Mouse (Mus musculus) stomach, embryonic 14.5 days (tissue): ENCODE measurements around the gene Klk7. TPM values are rescaled to one million over a fixed set of nuclear protein-coding genes. Genes with fewer than 3 reads are reported as not detected.

ENCODE experiments used
- ATAC-seq: fragments of 200-750 bp; cut with Nextera tagmentation; 2 replicates; pipeline ENCODE4 v1.8.0; 2017; ENCODE audit warnings: low read depth, moderate TSS enrichment; ENCODE audit not compliant: insufficient number of reproducible peaks, insufficient read depth, low FRiP score
- H3K27ac ChIP-seq: fragments of 300-500 bp; sonication (generic); 2 replicates; pipeline ENCODE4 v1.5.1; 2014; ENCODE audit warnings: mild to moderate bottlenecking, low read length, moderate library complexity, mixed read lengths
- H3K27me3 ChIP-seq: fragments of 300-500 bp; sonication (generic); 2 replicates; pipeline ENCODE4 v1.6.1; 2014; ENCODE audit warnings: low read length, control low read depth, mixed read lengths; ENCODE audit not compliant: control insufficient read depth, insufficient read depth
- H3K36me3 ChIP-seq: fragments of 300-500 bp; sonication (generic); 2 replicates; pipeline ENCODE4 v1.6.1; 2014; ENCODE audit warnings: mild to moderate bottlenecking, control low read depth, low read length, moderate library complexity, mixed read lengths; ENCODE audit not compliant: control insufficient read depth, insufficient read depth
- H3K4me1 ChIP-seq: fragments of 300-500 bp; sonication (generic); 2 replicates; pipeline ENCODE4 v1.6.1; 2014; ENCODE audit warnings: low read length, control low read depth, mixed read lengths; ENCODE audit not compliant: control insufficient read depth, insufficient read depth
- H3K4me2 ChIP-seq: fragments of 300-500 bp; sonication (generic); replicated peaks from 2 replicates; pipeline ENCODE4 v1.6.1; 2014; ENCODE audit warnings: low read depth, low read length, control low read depth
- H3K4me3 ChIP-seq: fragments of 300-500 bp; sonication (generic); 2 replicates; pipeline ENCODE4 v1.5.1; 2014; ENCODE audit warnings: low read depth, low read length, control low read depth
- H3K9ac ChIP-seq: fragments of 300-500 bp; sonication (generic); replicated peaks from 2 replicates; pipeline ENCODE4 v1.6.1; 2014; ENCODE audit warnings: low read depth, mild to moderate bottlenecking, control low read depth, low read length, moderate library complexity, mixed read lengths
- H3K9me3 ChIP-seq: fragments of 300-500 bp; sonication (generic); 2 replicates; pipeline ENCODE4 v1.6.1; 2016; ENCODE audit warnings: low read depth, low read length, control low read depth; ENCODE audit not compliant: control insufficient read depth
- WGBS: fragments of 180-500 bp; shearing (Covaris S2); extraction: QIAGEN DNeasy Blood & Tissue Kit; methylation state at CpG from one replicate; pipeline ENCODE4 v1.1.7; 2014; 5-methylcytosine and 5-hydroxymethylcytosine counted together
- polyA plus RNA-seq: library from polyadenylated mRNA; unstranded; fragments of >200 nt; fragmentation: Nextera tagmentation; extraction: Ambion mirVana; gene quantifications from 2 replicates; pipeline ENCODE4 v1.2.1, GENCODE M21; 2014

Klk7 gene
- polyA plus RNA-seq, 1 experiment from 2014 or later, result not detected

DNA sequence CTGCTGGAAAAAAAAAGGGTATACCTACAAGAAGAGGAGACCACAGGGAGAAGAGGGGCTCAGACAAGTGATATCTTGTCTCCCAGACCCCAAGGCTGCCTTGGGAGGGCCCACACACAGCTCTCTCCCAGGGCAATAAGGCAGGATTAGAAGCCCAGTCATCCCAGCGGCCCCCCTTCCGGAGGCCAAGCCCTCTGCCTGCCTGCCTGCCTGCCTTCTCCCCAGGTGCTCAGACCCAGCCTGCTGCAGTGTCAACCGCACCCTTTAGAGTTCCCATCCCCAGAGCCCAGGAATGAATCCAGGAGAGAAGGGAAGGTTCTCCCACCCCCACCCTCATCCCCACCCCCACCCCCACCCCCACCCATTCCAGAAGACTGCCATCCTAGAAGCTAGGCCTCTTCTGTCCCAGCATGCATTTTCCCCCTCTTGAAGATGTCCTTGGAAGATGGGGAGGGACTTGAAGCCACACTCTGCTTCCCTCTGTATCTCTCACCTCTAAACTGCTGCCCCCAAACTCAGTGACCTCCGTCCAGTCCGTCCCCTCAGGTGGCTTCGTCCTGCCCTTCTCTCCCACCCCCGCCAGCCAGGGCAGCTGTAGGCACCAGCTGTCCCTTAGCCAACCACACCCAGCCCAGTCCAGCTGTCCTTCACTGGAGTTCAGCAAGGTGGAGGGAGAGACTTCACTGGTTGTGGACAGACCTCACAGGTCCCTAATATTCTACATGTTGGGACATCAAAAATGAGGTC lies 35.6 kb upstream of the Klk7 start:
- no peak overlapping the region for H3K4me2 ChIP-seq
- ATAC-seq, result no peak

DNA sequence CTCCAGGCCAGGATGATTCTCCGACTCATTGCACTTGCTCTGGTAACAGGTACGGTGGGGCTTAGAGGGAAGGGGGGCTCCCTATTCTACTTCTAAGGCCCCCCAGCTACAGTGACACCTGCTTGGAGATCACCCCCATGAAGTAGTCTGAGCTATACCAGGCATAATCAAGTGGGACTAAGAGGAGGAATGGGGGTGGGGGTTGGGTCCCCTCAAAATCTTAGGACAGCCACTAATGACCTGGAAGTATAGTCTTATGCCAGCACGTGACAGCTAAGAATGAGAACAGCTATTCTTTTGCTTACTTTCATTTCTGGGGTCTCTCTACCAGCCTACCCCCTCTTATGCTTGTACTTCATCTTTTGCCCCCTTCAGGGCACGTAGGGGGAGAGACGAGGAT lies 34.6 kb upstream of the Klk7 start:
- no peak for ATAC-seq
- Histone ChIP-seq H3K36me3 (no peaks in the 10 kb centered on the region), H3K4me3 (no peak overlapping the region), H3K9me3 (no peaks in the 10 kb centered on the region), H3K9ac (no peak overlapping the region), H3K4me2 (no peak overlapping the region), H3K27me3 (no peaks in the 10 kb centered on the region), H3K27ac (no peak overlapping the region), H3K4me1 (no peaks in the 10 kb centered on the region)
- WGBS, result 80% methylated on average over 5 of the region's 5 CpGs

More for the DNA sequence above, 35.6 kb upstream of the Klk7 start:
- Histone ChIP-seq H3K9ac (no peak overlapping the region), H3K4me3 (no peak overlapping the region), H3K27me3 (no peaks in the 10 kb centered on the region), H3K27ac (peak overlapping the region; percentile 58; the same call in 1 of the 2 replicates), H3K4me1 (no peaks in the 10 kb centered on the region), H3K36me3 (no peaks in the 10 kb centered on the region), H3K9me3 (no peaks in the 10 kb centered on the region)
- 48% methylated on average over 5 of the region's 7 CpGs for WGBS

- H3K9me3 ChIP-seq, result no peaks in the 10 kb centered on the region
- no peaks in the 10 kb centered on the region for H3K27me3 ChIP-seq
- no peaks in the 10 kb centered on the region for H3K36me3 ChIP-seq
- H3K4me2 ChIP-seq, result no peak overlapping the region
- ATAC-seq, result no peak
- no peak overlapping the region for H3K9ac ChIP-seq
- H3K4me1 ChIP-seq, result 0 out of 2 replicates have a peak, but pooled peaks cover 2% of the 10 kb centered on the region
- no peak overlapping the region for H3K4me3 ChIP-seq
- H3K27ac ChIP-seq, result no peak overlapping the region
- 82% methylated on average over 12 of the region's 12 CpGs for WGBS
These were observed 33.7 kb upstream of the Klk7 start for GRCm38 (mm10) chr7:43777423-43777822.

DNA sequence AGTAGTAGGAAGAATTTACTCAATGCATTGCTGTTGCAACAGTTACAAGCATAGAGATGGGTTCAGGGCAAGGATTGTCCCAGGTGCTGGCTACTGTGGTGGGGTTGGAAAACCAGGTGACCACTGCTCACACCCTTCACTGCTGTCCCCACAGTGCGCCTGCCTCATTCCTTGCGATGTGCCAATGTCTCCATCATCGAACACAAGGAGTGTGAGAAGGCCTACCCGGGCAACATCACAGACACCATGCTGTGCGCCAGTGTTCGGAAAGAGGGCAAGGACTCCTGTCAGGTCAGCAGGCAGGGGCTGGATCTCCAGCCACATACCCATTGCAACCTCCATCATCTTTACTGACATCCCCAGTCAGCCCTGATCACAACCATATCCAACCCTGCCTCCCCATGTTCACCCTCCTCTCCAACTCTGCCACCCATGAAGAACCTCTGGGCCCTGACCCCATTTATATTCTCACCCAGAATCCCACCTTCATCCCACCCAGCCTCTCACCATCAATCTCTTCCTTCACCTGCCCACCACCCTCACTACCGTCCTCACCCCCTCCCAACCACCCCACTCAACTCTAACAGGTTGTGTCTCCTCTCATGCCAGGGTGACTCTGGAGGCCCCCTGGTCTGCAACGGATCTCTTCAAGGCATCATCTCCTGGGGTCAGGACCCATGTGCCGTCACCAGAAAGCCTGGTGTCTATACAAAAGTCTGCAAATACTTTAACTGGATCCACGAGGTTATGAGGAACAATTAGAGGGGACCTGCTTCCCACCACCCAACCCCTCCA lies 32.7 kb upstream of the Klk7 start:
- no peak for ATAC-seq
- Histone ChIP-seq H3K27me3 (no peaks in the 10 kb centered on the region), H3K27ac (no peak overlapping the region), H3K4me2 (no peak overlapping the region), H3K9me3 (no peaks in the 10 kb centered on the region), H3K4me3 (no peak overlapping the region), H3K36me3 (no peaks in the 10 kb centered on the region), H3K4me1 (0 out of 2 replicates have a peak, but pooled peaks cover 5% of the 10 kb centered on the region), H3K9ac (no peak overlapping the region)
- 88% methylated on average over 10 of the region's 10 CpGs for whole genome bisulfite sequencing

DNA sequence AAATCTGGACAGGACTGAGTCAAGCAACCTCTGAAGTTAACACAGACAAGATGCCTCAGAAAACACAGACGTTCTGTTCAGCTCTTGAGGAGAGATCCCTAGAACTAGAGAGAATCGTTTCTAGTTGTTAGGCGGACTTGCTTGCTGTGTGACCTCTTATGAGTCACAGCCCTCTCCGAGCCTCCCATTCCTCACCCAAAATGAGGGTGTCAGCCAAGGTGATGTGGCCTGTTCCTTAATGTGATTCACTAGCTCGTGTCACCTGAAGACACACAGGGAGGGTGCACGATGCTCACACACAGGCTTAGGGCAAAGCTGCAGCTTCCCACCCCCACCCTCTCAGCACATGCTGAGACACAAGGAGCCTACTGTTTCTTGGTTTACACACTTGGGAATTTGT lies 30.9 kb upstream of the Klk7 start:
- 52% methylated on average over 6 of the region's 6 CpGs for WGBS
- Histone ChIP-seq H3K4me1 (0 out of 2 replicates have a peak, but pooled peaks cover 5% of the 10 kb centered on the region), H3K9me3 (no peaks in the 10 kb centered on the region), H3K27me3 (no peaks in the 10 kb centered on the region), H3K9ac (no peak overlapping the region), H3K4me3 (no peak overlapping the region), H3K4me2 (no peak overlapping the region), H3K36me3 (no peaks in the 10 kb centered on the region), H3K27ac (no peak overlapping the region)
- ATAC-seq, result no peak

DNA sequence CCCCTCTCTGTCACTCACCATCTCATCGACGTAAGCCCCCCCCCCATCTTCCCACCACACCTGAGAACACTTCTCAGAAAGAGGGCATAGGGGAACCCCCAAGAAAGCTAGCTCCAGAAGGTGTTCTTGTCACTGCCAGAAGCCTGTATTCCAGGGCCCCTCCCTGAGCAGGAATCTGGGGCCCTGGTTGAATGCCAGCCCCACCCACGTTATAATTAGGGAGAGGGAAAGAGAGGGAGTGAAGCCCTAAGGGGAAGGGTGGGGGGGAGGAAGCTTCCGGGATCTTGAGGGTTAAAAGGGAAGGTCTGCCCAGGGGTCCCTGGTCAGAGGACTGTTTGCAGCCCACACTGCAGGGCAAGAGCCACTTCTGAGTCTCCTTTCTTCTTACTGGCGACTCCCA lies 30.3 kb upstream of the Klk7 start, which contains the start of gene Klk10:
Gene Klk10, plus strand, starts transcription at position 290 of the 400 bp plus-strand sequence.
- Histone ChIP-seq H3K9ac (no peak within 1 kb of the TSS), H3K4me1 (0 out of 2 replicates have a peak, but pooled peaks cover 5% of the 10 kb centered on the region), H3K4me3 (no peak within 1 kb of the TSS), H3K4me2 (no peak within 1 kb of the TSS), H3K36me3 (no peaks in the 10 kb centered on the region), H3K27ac (no peak within 1 kb of the TSS), H3K9me3 (no peaks in the 10 kb centered on the region), H3K27me3 (no peaks in the 10 kb centered on the region)
- no peak for ATAC-seq
- 29% methylated on average over 5 of the region's 5 CpGs for WGBS

- H3K36me3 ChIP-seq, result no peaks in the 10 kb centered on the region
- H3K4me2 ChIP-seq, result no peak overlapping the region
- H3K27ac ChIP-seq, result no peak overlapping the region
- no peaks in the 10 kb centered on the region for H3K27me3 ChIP-seq
- ATAC-seq, result no peak
- WGBS, result 80% methylated on average over 11 of the region's 11 CpGs
- no peak overlapping the region for H3K9ac ChIP-seq
- H3K4me3 ChIP-seq, result no peak overlapping the region
- no peaks in the 10 kb centered on the region for H3K9me3 ChIP-seq
- H3K4me1 ChIP-seq, result 0 out of 2 replicates have a peak, but pooled peaks cover 5% of the 10 kb centered on the region
These were observed 29.6 kb upstream of the Klk7 start for GRCm38 (mm10) chr7:43781541-43781940.
